Mouse (Mus musculus) gastrocnemius, adult 18-20 months (tissue): ENCODE measurements around the gene Ntm. TPM values are rescaled to one million over a fixed set of nuclear protein-coding genes. Genes with fewer than 3 reads are reported as not detected.

Experiments
- DNase-seq: peaks from one replicate; pipeline ENCODE4 v3.0.0; 2021; ENCODE audit warnings: low spot score
- total RNA-seq, 2 experiments: library from RNA; stranded (reverse); gene quantifications; 2 replicates each; pipeline ENCODE4 v1.2.3; 2021

The Ntm gene
- total RNA-seq, 2 experiments from 2014 or later: 0.41 to 1.0 TPM

DNA sequence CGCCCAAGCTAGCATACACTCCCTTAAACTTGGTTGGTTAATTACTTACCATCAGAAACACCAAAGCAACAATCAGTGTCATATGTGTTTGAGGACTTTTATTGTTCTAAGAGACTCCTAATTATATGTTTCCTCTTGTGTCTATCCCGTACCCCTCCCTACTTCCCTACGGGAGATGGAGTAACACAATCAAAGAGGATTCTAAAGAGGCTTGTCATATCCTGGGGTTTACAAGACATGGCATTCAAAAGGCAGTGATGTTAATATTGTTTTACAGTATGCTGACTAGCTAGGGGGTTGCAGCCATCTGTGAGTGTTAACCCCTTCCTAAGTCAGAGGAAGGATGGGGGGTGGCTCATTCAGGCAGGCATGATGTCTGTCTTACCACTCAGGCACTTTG, 715.1 kb downstream of the Ntm start:
- no peak for DNase-seq

DNA sequence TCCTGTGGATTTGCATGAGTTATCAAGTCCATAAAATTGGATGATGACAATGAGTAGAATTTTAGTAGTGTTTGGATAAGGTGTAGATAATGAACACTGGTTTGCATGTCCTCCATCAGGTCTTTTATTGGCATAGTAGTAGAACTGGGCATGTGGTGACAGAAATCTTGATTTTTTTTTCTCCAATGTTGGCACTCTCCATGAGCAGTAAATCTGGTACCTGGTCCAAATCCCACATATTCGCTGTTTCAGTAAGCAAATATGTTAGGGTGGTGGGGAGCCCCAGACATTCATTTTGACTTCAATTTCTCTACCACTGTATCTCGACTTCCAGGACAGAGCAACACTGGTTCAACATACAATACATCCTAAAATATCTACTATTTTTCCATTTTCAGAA, 718.9 kb downstream of the Ntm start:
- DNase-seq: no peak

DNA sequence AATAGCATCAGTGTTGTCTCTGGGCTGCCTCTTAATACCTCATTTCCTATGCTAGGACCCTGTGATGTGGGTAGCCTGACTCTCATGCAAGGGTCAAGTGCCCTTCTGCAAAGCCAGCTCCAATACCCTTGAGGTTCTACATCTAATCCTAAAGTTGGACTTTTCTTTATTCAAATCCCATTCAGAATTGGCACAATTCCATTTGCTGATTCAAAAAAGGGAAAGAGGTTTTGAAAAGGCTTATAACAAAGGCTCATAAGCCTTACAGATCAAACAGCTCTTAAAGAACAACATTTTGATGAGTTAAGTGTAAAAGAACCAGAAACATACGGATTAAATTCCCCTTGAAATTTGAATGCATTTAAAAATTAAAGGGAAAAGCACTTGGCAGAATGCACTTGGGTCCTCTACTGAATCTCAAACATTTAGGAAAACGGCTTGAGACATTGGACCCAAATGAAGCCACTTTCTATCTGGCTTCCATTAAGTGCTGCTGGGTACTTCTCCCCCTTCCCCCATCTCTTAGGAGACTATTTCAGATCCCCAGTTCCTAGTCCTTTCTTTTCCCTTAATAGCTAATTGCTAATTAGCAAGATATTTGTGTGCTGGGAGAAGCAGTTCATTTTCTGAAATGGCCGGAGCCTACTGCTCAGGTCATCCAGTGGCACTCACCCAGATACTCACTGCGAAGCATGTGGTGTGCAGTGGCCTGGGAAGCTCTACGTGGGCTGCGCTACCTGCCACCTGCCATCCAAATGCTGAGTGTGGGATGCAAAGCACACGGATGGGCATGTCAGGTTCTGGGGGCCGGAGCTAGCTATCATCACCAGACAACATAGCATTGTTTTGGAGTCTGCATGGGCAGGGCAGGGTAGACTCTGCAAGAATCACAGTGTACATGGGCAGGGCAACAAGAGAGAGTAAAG, 720.2 kb downstream of the Ntm start:
- no peak for DNase-seq

DNA sequence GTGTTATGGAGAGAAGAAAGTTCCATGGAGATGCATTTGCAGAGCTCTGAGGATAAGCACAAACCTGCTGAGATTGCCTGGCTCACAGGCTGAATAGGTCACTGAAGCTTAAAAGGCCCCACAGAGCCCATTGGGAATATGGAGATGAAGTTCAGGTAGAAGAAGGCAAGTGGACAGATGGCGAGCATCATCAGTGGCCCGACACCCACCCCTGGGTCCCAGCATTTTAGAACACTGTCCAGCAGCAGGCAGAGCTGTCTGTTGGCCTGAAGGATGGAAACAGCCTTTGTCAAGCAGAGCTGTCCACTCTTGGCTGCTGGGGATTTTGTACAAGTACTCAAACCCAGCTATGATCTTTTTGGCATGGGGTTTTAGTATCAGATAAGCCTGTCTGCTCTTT, 722.1 kb downstream of the Ntm start:
- DNase-seq: no peak

DNA sequence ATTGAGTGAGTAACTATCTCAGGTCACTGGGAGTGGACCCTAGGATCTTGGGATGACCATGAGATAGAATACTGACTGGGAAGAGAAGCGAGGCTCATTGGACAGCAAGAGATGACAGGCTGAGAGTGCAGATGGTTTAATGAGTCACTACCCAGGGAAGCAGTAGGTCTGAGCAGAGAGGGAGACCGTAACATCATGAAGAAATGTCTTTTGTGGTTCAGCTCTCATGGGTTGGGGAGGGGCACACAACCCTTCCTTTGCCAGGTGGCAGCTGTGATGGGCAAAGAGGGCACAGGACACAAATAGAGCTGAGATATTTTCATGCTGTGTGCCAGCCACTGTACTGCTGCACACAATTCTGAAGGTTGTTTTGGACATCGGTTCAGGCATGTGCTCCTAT, 724.0 kb downstream of the Ntm start:
- no peak for DNase-seq

DNA sequence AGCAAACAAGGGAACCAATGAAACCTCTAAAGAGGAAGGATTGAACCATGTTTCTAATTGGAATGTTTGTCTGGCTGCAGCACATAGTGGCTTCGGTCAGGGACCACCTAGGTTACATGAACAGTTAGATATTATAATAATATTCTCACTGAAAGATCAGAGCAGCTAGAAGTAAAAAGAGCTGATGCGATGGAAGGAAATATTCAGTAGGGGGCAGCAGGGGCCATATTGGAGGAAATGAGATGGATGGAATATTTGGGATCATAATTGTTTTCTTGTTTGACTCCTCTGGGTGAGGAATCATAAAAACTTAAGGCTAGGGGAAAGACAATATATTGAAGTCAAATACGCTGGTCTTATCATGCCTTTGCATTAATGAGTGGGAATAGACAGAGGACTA, 726.2 kb downstream of the Ntm start:
- no peak for DNase-seq

DNA sequence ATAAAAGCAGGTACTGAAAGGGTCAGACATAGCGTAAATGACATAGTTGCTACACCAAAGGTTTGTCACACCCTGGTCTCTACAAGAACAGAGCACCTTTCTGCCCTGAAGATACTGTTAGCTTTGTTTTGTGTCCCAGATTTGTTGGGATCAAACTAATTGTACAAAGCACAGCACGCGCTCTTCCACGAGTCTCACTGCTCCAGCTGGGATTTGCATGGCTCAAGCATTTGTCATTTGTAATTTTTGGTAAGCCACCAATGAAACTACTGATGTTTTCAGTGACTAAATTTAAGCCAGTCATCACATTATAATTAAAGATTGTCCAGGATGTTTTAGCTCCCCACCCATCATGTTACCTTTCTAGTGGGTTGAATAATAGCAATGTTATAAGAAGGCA, 735.2 kb downstream of the Ntm start:
- DNase-seq: no peak

DNA sequence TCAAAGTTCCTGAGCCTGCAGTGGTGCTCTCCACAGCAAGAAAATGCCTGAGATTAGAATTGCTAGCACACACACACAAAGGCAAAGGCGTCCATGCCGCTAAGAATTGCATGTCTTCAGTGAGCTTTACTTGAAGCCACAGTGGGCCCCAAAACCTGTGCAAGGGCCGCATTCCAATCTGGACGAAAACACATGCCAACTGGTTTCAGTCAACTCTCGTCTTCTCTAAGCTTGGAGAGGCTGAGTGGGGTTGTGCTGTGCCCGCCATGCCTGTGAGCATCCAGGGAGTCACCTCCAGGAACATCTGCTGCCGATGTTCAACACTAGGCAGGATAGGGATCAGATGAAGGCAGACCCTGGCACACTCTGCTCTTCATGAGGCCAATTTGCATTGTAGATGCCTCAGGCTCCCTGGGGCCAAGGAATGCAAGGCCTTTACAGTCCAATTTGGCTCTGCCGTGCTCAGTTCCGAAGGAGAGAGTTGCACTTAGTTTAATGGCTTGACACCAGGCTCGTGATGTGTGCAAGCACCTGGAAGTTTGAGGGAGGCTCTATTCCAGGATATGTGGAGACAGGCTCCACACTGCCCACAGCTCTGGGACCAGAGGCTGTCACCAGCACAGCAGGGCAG, 739.9 kb downstream of the Ntm start:
- DNase-seq: no peak

DNA sequence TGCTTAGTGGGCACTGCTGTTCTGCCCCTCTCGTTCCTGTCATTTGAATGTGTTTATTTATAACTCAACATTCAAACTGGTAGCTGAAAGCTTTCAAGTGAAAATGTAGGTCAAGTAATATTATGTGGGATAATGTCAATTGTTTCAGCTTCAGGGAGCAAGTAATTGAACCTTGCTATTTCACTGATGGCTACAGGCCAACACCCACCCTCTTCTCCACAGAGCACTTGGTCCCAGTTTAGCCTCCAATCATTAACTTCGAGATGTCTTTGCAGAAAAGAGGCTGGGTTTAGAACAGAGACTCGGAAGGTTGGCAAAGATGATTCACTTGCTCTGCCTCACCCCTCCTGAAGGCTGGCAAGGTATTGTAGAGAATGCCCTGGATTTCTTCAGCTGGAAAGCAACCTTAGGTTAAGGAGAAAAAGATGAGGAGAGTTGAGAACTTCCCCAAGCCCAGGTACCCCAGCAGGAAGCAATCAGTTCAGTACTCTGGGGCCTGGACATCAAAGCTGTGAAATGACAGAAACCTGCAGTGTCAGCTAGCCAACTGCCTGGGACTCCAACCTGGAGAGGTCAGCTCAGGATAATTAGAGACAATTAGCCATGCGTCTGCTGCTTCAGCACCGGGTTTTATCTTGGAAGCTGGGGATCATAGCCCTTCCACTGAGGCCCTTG, 741.9 kb downstream of the Ntm start:
- DNase-seq: no peak

DNA sequence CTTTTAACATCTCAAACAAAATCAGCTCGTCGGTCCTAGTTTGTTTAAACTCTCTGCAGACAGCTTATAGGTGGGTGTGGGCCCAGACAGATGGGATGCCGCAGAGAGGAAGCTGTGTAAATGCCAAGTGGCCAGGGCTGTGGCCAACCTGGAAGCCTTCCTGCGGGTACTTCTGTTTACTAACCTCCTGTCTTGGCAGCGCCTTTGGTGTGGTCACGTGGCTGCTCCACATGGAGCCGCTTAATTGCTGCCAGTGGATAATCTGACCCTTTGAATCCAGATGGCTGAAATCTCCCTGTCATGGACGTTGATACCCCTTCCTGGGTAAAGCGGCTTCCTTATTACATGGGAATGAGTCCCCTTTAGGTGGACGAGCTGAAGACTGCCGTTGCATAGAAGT, 742.4 kb downstream of the Ntm start:
- peak; percentile 2 for DNase-seq

DNA sequence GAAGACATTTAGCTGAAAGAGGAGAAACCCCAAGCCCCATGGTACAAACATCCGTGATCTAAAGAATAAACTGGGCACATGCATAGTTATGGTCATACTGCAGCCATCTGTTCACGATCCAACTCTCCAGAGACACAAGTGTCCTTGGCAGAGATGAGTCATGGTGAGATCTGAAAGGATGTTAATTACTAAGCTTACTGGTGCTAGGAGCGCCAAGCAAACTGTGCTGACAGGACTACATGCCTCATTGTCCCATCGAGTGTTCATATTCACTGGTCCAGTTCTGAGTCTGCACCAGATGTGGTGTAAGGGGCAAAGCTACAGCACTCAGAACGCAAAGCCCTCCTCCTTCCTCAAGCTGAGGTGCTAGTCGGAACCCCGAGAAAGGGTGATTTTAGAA, 745.0 kb downstream of the Ntm start:
- DNase-seq: no peak

DNA sequence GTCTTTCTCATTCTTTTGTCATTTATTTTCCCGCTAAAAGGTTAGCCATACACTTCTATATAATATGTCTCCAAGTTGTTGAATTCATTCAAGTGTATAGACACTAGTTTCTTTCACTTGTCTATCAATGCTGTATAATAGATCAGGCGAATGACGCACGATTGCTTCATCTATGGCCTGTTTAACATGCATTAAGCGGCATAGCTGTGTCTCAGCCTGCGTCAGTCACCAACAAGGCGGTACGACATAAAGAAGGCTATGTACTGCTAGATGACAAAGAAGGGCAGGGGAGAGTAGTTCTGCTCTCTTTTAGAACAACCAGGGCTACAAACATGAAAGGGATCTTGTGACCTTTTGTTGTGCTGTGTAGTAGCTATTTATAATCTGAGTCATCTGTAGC, 746.4 kb downstream of the Ntm start:
- DNase-seq: no peak

DNA sequence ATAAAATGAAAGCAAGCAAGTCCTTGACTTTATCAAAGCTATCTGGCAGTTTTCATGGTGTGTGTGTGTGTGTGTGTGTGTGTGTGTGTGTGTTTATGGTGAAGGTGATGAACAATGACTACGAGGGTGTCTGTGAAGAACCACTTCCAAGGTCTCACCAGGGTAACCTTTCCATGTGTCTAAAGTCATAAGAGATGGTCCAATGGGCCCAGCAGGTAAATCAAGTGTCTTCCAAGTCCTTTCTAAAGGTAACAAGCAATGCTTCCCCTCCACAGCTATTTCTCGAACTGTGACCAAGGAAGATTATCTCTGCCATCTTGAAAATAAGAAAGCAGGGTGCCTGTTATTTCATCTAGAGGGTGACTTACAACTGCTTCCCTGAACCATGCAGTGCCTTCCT, 747.1 kb downstream of the Ntm start:
- DNase-seq: no peak

DNA sequence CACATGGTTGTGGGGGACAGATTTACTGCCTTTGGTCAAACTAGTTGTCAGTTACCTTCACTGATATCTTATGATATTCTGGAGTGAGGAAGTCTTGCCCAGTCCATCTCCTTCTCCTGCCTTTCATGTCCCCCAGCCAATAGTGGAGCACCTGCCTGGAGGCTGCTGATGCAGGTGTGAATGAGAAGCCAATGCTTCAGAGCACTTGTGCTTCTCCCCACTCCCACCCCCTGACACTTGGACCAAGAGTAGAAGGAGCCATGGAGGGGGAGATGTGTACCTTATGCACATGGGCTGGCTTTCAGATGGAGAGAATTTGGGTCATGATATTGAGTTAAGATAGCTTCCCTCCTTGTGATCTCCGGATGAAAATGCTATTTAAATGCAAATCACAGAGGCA, 747.7 kb downstream of the Ntm start:
- no peak for DNase-seq

DNA sequence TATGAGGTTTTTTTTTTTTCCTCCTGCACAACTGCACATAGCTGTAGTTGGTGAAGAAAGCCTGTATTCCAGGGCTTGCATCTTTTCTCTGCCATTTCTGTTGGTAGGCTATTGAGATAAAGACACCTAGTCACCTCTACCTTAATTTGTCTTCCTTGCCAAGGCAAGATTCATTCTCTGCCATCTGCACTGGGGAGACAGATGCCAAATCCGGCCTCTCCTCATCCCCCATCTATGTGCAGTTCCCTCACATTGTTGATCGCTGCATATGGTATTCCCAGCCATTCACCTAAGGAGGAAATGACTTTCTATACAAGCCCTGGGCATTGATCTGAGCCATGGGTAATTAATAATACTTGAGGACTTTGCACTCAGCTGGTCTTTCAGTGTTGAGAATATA, 753.7 kb downstream of the Ntm start:
- DNase-seq: no peak

DNA sequence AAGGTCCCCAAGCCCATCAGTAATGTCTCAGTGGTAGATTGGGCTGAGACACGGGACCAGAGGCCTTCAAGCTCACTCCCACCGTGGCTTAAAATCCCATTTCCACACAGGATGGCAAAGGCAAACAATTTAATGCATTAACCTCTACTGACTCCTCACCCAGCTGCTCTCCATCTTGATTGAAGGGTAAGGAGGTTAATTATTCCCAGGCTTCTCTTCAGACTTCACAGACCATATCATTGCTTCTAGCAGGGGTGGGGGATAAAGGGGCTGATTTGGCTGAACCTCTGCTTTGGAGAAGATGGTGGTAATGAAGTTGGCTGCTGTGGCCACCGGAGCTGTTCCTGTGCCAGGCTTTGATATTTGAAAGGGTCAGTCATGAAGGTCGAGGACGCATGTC, 754.8 kb downstream of the Ntm start:
- DNase-seq: no peak

DNA sequence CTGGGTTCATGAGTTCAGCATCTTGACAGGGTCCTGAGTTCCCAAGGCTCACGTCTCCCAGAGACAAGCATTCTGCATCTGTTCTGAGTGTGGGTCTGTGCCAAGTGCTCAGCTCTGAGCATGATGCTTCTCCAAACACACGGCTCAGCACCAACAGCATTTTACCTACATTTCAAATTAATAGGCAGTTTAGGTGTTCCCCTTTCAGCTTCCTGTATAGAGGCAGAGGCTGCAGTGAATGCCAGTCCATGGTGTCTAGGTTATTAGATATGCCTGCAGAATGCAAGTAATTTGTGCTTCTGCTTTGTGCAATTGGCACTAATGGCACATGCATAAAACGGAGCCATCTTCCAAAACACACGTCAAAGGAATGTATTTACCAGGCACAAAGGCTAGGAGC, 757.3 kb downstream of the Ntm start:
- no peak for DNase-seq

DNA sequence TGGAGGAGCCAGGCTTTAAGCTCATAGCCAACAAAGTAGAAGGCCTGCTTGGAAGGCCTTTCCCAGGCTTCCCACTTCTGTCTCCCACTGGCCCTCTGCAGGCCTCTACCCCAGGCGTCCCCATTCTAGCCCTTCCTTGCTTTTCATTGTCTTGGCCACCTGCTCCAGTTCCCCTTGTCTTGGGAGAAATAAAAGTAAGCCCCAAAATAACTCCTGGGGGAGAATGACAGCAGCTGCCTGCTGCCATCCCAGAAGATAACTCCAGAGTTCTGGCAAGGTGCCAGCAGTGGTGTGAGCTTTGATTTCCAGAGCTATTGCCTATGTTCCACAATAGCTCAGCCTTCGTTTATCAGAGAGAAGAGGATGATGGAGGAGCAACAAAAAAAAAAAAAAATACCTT, 760.7 kb downstream of the Ntm start:
- DNase-seq: no peak

DNA sequence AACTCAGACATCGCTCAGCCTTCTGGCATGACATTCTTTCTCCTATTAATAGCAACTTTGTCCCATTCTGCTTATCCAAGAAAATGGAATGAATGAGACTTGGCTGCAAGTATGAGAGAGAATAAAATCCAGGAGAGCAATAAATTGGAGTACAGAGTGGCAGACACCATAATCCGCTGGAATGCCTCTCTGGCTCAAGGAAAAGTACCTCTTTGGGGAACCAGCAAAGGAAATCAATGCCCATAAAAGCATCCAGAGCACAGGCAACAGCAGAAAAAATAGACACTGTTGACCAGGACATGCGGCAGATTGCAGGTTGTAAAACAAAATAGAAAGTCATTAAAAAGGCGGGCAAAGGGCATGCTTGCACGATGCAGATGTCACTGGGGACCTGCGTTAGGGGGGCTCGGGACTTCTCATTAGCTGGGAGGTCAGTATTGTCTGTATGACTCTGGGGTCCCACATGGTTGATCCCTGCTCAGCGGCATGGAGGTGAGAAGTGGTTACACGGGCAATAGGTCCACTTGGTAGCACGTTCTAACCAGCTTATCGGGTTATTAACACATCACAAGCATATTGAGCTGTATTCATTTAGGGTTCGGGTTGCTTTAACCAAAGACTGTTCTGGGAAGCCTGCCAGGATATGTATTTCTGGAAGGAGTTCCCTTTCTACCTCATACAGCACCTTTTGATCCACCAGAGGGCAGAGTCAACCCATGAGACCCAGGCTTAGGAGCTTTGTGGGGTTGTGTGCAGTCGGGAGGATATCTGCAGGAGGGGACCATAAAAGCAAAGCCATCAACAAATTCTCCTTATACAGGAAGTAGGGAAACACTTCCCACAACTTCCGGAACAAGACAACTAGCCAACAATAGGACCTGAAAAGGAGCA, 761.5 kb downstream of the Ntm start:
- DNase-seq: peak; percentile 10

DNA sequence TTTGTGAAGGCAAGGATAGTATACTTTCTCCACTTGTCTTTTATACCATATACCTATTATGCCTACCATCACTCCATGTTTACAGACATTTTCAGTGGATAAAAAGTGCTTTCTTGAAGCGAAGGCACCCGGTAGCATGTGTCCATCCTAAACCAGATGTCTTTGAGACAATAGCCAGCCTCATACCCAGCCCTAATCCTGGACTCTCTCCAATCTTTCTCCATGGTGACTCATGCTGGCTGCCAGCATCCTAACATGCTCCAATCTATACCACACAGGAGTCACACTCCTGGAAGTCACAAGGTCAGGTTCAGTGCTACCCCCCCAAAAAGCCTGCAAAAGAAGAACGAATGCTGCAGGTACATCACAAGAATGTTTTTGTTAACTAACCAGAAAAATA, 765.9 kb downstream of the Ntm start:
- no peak for DNase-seq

DNA sequence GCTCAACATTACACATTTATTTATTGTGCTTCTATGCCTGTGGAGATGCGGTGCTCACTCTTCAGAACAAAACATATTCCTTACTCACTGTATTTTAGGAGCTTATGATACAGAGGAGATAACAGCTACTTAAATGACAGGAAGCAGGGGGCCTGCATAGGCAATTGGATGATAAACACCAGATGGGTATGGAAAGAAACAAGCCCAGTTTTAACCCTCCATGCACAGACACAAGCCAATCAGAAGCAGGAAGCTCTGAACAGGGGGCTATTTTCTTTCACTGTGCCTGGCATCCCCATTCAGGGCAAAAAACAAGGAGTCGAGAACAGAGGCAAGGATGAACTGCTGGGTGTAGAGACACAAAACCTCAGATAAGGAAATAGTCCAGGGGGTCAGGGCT, 768.7 kb downstream of the Ntm start:
- DNase-seq: no peak

DNA sequence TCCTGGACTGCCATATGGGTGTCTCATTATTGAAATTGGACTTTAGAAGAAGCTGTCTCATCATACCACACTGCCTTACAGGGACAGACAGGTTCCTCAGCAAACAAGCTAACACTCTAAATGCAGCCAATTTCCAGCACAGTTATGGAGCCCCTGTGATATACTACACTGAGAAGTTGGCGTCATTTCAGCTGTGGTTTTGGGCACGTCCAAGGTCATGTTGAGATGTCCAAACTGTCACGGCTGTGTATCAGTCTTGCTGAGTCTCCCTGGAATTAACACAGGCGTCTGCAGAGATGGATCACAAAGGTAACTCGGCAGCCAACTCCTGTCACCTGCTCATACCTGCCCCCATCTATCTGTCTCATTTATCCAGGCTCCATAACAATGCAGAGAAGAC, 779.9 kb downstream of the Ntm start:
- no peak for DNase-seq
